Mouse (Mus musculus) hindbrain, embryonic 13.5 days (tissue): ENCODE results near the gene Ift172. TPM values are rescaled to one million over a fixed set of nuclear protein-coding genes. Genes with fewer than 3 reads are reported as not detected.

ENCODE experiments used
- polyA plus RNA-seq: library from polyadenylated mRNA; unstranded; fragments of >200 nt; fragmentation: Nextera tagmentation; extraction: Ambion mirVana; gene quantifications from 2 replicates; pipeline ENCODE4 v1.2.1, GENCODE M21; 2015

The Ift172 gene
- polyA plus RNA-seq, 1 experiment from 2014 or later = 34.6 TPM

Other genes starting within 250 kb of the Ift172 start
- gene Atraid, start 242.8 kb downstream of the Ift172 start, polyA plus RNA-seq = 165 and 184 TPM in 2 replicates
- gene Slc5a6, start 242.2 kb downstream of the Ift172 start, polyA plus RNA-seq = 18.1 and 20.3 TPM in 2 replicates
- 13.7 and 14.7 TPM in 2 replicates for gene Cad, start 236.3 kb downstream of the Ift172 start, polyA plus RNA-seq
- gene Dnajc5g, start 184.8 kb downstream of the Ift172 start, polyA plus RNA-seq = not detected in 2 replicates
- gene Slc30a3, start 182.9 kb downstream of the Ift172 start, polyA plus RNA-seq = 30.5 and 35.0 TPM in 2 replicates
- 0.16 TPM in 1 of 2 replicates, not detected in the other for gene Trim54, start 174.4 kb downstream of the Ift172 start, polyA plus RNA-seq
- gene Ucn, start 152.3 kb downstream of the Ift172 start, polyA plus RNA-seq = not detected in 2 replicates
- gene Mpv17, start 136.9 kb downstream of the Ift172 start, polyA plus RNA-seq = 54.2 and 58.2 TPM in 2 replicates
- 0.78 and 1.8 TPM in 2 replicates for gene Gm29609, start 111.2 kb downstream of the Ift172 start, polyA plus RNA-seq
- gene Gtf3c2, start 111.0 kb downstream of the Ift172 start, polyA plus RNA-seq = 67.5 and 72.2 TPM in 2 replicates
- 126 TPM in 2 replicates for gene Snx17, start 97.9 kb downstream of the Ift172 start, polyA plus RNA-seq
- gene Eif2b4, start 97.7 kb downstream of the Ift172 start, polyA plus RNA-seq = 77.0 and 77.9 TPM in 2 replicates
- 13.8 and 15.7 TPM in 2 replicates for gene Zfp513, start 88.8 kb downstream of the Ift172 start, polyA plus RNA-seq
- 168 and 173 TPM in 2 replicates for gene Ppm1g, start 70.4 kb downstream of the Ift172 start, polyA plus RNA-seq
- gene Nrbp1, start 50.3 kb downstream of the Ift172 start, polyA plus RNA-seq = 150 and 161 TPM in 2 replicates
- gene Gm9970, start 49.9 kb downstream of the Ift172 start, polyA plus RNA-seq = 0.65 TPM in 1 of 2 replicates, not detected in the other
- 2.7 and 3.2 TPM in 2 replicates for gene Krtcap3, start 39.4 kb downstream of the Ift172 start, polyA plus RNA-seq
- 67.4 and 79.7 TPM in 2 replicates for gene Fndc4, start 5.0 kb upstream of the Ift172 start, polyA plus RNA-seq
- gene Gckr, start 6.3 kb upstream of the Ift172 start, polyA plus RNA-seq = 0.17 and 0.48 TPM in 2 replicates
- 111 and 126 TPM in 2 replicates for gene Zfp512, start 161.3 kb upstream of the Ift172 start, polyA plus RNA-seq
- gene 4930548H24Rik, start 194.6 kb upstream of the Ift172 start, polyA plus RNA-seq = 0.25 TPM in 1 of 2 replicates, not detected in the other
- gene Gpn1, start 203.6 kb upstream of the Ift172 start, polyA plus RNA-seq = 74.0 and 83.8 TPM in 2 replicates
- 35.6 and 42.4 TPM in 2 replicates for gene Slc4a1ap, start 235.9 kb upstream of the Ift172 start, polyA plus RNA-seq
- 26.3 and 28.8 TPM in 2 replicates for gene Supt7l, start 236.7 kb upstream of the Ift172 start, polyA plus RNA-seq